Mouse (Mus musculus) urinary bladder, postnatal 14 days (tissue): ENCODE results near the gene Dhdh.
A peak's percentile ranks its signal among the peaks of the same experiment; 100 is the strongest.

Experiments used
- DNase-seq: peaks from one replicate; pipeline ENCODE4 v3.0.0; 2021; ENCODE audit warnings: low spot score

Dhdh gene

DNA sequence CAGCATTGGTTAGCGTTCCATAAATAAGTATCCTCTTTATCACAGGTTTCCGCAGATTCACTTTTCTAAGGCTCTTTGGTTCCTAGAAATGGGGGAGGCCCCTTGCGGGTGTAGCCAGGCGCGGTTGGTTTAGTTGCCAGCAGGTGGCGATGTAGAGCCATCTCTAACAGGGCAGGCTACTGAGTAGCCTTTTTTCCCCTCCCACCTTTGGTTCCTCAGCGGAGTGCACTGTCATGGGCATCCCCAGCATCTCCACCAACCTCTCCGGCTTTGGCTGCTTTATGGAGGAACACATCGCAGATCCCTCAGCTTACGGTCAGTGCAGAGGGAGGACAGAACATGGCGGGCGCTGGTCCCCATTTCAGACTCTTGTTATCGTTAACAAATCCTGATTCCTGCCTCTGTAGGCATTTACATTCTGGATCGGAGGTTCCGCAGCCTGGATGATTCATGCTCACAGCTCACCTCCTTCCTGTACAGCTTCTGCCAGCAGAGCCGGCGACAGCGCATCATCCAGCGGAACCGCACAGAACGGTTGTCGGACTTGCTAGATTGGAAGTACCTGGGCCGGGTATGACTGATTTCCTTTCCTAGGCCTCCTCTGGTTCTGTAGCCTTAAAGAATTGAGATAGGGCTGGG is 37.1 kb downstream of the Dhdh start:
- peak; percentile 84 for DNase-seq

GRCm38 (mm10) chr7:45449974-45450373 is 38.6 kb downstream of the Dhdh start:
- DNase-seq, result no peak

- DNase-seq, result no peak
Observed at GRCm38 (mm10) chr7:45447325-45447990, 41.1 kb downstream of the Dhdh start.

DNA sequence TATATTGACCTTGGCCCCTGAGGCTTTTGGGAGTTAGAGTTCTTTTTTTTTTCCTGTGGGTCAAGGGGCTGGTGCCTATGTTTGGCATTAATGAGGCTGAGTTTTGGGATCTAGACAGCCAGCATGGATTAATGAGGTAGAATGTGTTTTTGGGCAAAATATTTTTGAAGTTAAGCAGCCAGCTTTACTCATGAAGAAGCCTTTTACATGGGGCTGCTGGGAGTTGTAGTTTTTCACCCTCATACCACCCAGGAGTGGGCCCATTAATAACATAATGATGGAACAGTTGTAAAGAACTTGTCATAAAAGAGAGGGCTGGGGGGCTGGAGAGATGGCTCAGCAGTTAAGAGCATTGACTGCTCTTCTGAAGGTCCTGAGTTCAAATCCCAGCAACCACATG is 42.0 kb downstream of the Dhdh start:
- DNase-seq, result no peak

DNA sequence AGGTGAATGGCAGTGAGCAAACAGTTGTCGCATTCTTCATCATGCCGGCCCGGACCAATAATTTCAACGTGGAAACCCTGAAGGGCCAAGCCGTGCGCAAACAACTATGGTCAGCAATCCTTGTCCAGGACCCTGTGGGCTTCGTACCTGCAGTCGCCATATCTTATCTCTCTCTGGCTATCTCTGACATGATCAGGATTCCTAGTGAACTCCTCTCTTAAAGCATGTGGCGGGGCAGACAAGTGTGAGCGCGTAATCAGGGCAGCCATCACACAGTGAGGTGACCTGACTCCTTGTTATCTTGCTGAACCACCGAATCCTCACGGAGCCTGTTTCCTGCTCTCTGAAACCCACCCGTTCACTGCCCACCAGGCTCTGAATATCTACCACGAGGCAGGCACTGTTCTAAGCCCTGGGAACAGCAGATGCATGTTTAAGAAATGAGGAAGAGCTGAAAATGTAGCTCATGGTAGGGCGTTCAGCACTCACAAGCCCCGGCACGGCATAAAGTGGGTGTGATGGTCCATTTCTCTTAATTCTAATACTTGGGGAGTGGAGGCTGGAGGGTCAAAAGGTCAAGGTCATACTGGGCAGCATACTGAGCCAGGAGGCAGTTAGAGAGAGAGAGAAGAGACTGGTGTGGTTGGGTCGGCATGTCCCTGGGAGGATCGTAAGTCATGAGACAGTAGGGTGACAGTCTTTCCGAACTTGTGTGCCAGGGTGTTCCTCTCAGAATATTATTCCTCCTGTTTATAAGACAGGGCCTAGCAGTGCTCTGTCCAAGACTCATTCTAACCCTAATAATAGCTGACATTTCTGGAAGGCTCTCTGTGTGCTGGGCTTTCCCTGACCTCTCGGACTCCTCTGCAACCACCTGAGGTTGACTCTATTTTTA is 44.8 kb downstream of the Dhdh start:
- no peak for DNase-seq

GRCm38 (mm10) chr7:45437521-45438276 is 50.9 kb downstream of the Dhdh start, which contains the start of gene Ruvbl2:
Ruvbl2 (minus strand) TSS chr7:45438096.
- peak; percentile 48 for DNase-seq

- DNase-seq, result no peak
Observed at GRCm38 (mm10) chr7:45437046-45437445, 51.6 kb downstream of the Dhdh start.

GRCm38 (mm10) chr7:45436444-45436843 is 52.2 kb downstream of the Dhdh start:
- DNase-seq, result no peak

- no peak for DNase-seq
Observed at GRCm38 (mm10) chr7:45435038-45435437, 53.6 kb downstream of the Dhdh start.

- DNase-seq, result peak; percentile 100
Observed at GRCm38 (mm10) chr7:45434203-45435015, 54.2 kb downstream of the Dhdh start, which contains the start of gene Gys1. Gys1 (plus strand) TSS chr7:45434844.

- DNase-seq, result no peak
Observed at GRCm38 (mm10) chr7:45433835-45434202, 54.8 kb downstream of the Dhdh start.

DNA sequence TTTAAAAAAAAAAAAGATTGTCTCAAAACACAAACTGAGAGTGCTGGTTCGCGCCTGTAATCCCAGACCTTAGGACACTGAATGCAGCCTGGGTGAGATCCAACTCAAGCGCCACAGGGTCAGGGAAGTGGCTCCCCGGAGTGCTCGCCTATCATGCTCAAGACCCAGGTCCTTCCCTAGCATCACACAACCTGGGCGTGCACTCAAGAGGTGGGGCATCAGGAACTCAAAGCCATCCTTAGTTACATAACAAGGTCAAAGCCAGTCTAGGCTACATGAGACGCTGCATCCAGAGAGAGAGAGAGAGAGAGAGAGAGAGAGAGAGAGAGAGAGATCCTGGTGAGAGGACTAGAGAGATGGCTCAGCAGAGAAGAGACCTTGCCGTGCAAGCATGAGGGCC is 62.0 kb downstream of the Dhdh start:
- DNase-seq, result no peak

GRCm38 (mm10) chr7:45421194-45421593 is 67.4 kb downstream of the Dhdh start:
- DNase-seq, result no peak
